Mouse (Mus musculus) midbrain, postnatal 0 days (tissue): ENCODE measurements around the gene Nat8f5. TPM values are rescaled to one million over a fixed set of nuclear protein-coding genes. Genes with fewer than 3 reads are reported as not detected.

Source experiments
- ATAC-seq: fragments of 200-750 bp; cut with Nextera tagmentation; 2 replicates; pipeline ENCODE4 v1.8.0; 2017; ENCODE audit warnings: moderate number of reproducible peaks, mild to moderate bottlenecking, moderate TSS enrichment, moderate library complexity; ENCODE audit not compliant: low FRiP score
- DNase-seq: peaks from one replicate; pipeline ENCODE4 v3.0.0-alpha.2; 2015; ENCODE audit warnings: low spot score
- H3K27ac ChIP-seq: fragments of 300-500 bp; sonication (generic); 2 replicates; pipeline ENCODE4 v1.5.1; 2014; ENCODE audit warnings: low read depth, mild to moderate bottlenecking, low read length, mixed read lengths
- H3K27me3 ChIP-seq: fragments of 300-500 bp; sonication (generic); 2 replicates; pipeline ENCODE4 v1.6.1; 2014; ENCODE audit warnings: low read length, control low read depth, mixed read lengths; ENCODE audit not compliant: insufficient read depth
- H3K36me3 ChIP-seq: fragments of 300-500 bp; sonication (generic); 2 replicates; pipeline ENCODE4 v1.6.1; 2014; ENCODE audit warnings: low read length, control low read depth, mixed read lengths; ENCODE audit not compliant: insufficient read depth
- H3K4me1 ChIP-seq: fragments of 300-500 bp; sonication (generic); 2 replicates; pipeline ENCODE4 v1.6.1; 2014; ENCODE audit warnings: mild to moderate bottlenecking, control low read depth, antibody characterized with exemption, low read length, mixed read lengths; ENCODE audit not compliant: insufficient read depth
- H3K4me2 ChIP-seq: fragments of 300-500 bp; sonication (generic); 2 replicates; pipeline ENCODE4 v1.6.1; 2014; ENCODE audit warnings: low read depth, mild to moderate bottlenecking, low read length, mixed read lengths; ENCODE audit not compliant: poor library complexity, severe bottlenecking
- H3K4me3 ChIP-seq: fragments of 300-500 bp; sonication (generic); 2 replicates; pipeline ENCODE4 v1.5.1; 2014; ENCODE audit warnings: low read depth, mild to moderate bottlenecking, low read length, moderate library complexity
- H3K9ac ChIP-seq: fragments of 300-500 bp; sonication (generic); replicated peaks from 2 replicates; pipeline ENCODE4 v1.6.1; 2014; ENCODE audit warnings: mild to moderate bottlenecking, low read length, moderate library complexity, mixed read lengths; ENCODE audit not compliant: poor library complexity, severe bottlenecking
- H3K9me3 ChIP-seq: fragments of 300-500 bp; sonication (generic); 2 replicates; pipeline ENCODE4 v1.6.1; 2016; ENCODE audit warnings: low read length, control low read depth
- CTCF ChIP-seq: IDR thresholded peaks from 2 replicates; pipeline ENCODE4 v1.5.1; 2016; ENCODE audit warnings: antibody characterized with exemption, mild to moderate bottlenecking
- WGBS: fragments of 180-500 bp; shearing (Covaris S2); extraction: QIAGEN DNeasy Blood & Tissue Kit; methylation state at CpG from one replicate; pipeline ENCODE4 v1.1.7; 2014; 5-methylcytosine and 5-hydroxymethylcytosine counted together
- polyA plus RNA-seq: library from polyadenylated mRNA; unstranded; fragments of >200 nt; fragmentation: Nextera tagmentation; extraction: Ambion mirVana; gene quantifications from 2 replicates; pipeline ENCODE4 v1.2.1, GENCODE M21; 2015
- total RNA-seq: library from RNA; depleted of rRNA; stranded (reverse); fragments of >200 nt; gene quantifications from 2 replicates; pipeline ENCODE4 v1.2.3, GENCODE M21; 2014

Gene Nat8f5
- total and polyA plus RNA-seq, 2 experiments from 2014 or later = 0.49 to 0.73 TPM

DNA sequence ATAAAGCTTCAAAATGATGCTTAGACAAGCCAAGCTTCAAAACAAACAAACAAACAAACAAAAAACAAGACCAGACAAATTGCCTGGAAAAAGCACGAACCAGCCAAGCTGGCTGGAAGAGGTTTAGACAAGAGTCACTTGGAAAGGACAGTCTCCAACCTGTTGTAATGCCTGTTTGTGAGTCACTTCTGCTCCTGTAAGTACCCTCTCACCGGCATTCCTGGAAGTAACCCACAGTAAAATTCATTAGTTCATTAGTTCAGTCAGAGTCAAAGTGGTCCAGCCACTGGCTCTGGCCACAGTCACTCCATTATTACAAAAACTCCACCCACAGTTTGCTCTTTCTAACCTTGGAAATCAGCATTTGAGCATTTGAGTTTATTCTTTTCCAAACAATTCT lies 43.1 kb upstream of the Nat8f5 start:
- H3K9ac ChIP-seq = no peak overlapping the region
- 90% methylated on average over 2 of the region's 2 CpGs for WGBS

DNA sequence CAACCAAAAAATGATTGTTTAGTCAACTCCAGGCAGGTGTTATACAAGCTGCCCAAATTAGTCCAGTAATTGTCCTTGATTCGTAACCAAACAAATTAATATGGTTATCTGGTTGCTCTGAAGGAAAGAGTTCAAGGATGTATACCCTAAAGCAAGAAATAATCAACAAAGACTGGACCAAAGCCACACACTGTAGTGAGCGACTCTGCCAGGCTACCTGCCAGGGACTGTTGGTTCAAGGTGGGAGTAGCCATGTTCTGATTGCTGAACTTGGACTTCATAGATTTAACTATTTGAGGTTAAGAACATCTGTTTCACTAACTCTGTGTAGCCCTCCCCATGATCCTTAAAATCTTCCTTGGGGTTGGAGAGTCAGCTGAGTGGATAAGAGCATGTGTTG lies 42.4 kb upstream of the Nat8f5 start:
- no peak overlapping the region for H3K9ac ChIP-seq
- WGBS = 93% methylated on average over 2 of the region's 2 CpGs
- H3K4me3 ChIP-seq = no peak overlapping the region
- no peaks in the 10 kb centered on the region for H3K36me3 ChIP-seq
- H3K4me1 ChIP-seq = no peaks in the 10 kb centered on the region
- H3K4me2 ChIP-seq = no peak overlapping the region
- H3K27me3 ChIP-seq = no peaks in the 10 kb centered on the region
- ATAC-seq (no peak), DNase-seq (no peak)
- H3K27ac ChIP-seq = no peak overlapping the region
- H3K9me3 ChIP-seq = no peaks in the 10 kb centered on the region
- no peak for TF ChIP-seq CTCF

More for the DNA sequence above, 43.1 kb upstream of the Nat8f5 start:
- no peak for ATAC-seq
- Histone ChIP-seq H3K9me3 (no peaks in the 10 kb centered on the region), H3K36me3 (no peaks in the 10 kb centered on the region), H3K27ac (no peak overlapping the region), H3K27me3 (no peaks in the 10 kb centered on the region), H3K4me1 (no peaks in the 10 kb centered on the region), H3K4me3 (no peak overlapping the region), H3K4me2 (no peak overlapping the region)
- TF ChIP-seq CTCF = no peak
- no peak for DNase-seq

DNA sequence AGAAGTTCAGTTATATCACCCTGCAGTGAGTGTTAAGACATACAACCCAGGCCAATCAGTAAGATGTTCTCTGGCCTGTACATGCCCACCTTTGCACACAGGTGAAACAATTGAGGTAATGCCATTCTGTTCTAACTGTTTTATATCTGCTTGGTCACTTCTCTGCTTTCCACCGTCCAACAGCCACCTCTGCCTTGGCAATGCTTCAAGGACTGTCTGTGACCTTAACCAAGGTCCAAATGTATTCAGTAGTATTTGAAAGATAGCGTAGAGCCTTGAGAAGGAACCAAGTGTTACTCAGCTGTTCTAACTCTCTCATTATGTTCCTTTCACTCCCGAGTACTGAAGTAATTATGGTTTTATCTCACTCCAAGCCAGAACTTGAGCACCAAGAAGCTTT lies 41.8 kb upstream of the Nat8f5 start:
- Histone ChIP-seq H3K4me2 (no peak overlapping the region), H3K9ac (no peak overlapping the region), H3K36me3 (no peaks in the 10 kb centered on the region), H3K9me3 (no peaks in the 10 kb centered on the region), H3K4me3 (no peak overlapping the region), H3K27ac (no peak overlapping the region), H3K4me1 (no peaks in the 10 kb centered on the region), H3K27me3 (no peaks in the 10 kb centered on the region)
- WGBS = 79% methylated on average over 3 of the region's 3 CpGs
- no peak for ATAC-seq
- TF ChIP-seq CTCF = no peak
- DNase-seq = no peak

DNA sequence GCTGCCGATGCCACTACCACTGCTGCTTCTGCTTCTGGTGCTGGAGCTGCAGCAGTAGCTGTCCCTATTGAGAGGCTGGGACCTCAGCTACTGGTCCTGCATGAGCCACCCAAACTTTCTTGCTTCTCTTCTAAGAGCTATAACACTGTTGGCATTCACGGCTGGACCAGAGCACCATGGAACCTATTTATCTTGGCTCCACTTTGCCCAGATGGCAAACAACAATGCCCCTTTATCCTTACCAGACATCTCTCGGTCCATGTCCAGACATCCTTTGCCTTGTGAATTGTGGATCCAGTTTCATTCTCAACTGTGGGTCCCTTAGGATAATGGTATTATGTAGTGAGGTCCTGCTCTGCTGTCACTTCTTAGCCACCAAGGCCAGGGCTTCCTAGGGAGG lies 40.5 kb upstream of the Nat8f5 start:
- no peak for TF ChIP-seq CTCF
- Histone ChIP-seq H3K4me3 (no peak overlapping the region), H3K4me2 (no peak overlapping the region), H3K27me3 (no peaks in the 10 kb centered on the region), H3K4me1 (no peaks in the 10 kb centered on the region), H3K27ac (no peak overlapping the region), H3K9me3 (no peaks in the 10 kb centered on the region), H3K36me3 (no peaks in the 10 kb centered on the region), H3K9ac (no peak overlapping the region)
- WGBS = 93% methylated on average over 3 of the region's 3 CpGs
- DNase-seq (no peak), ATAC-seq (no peak)

DNA sequence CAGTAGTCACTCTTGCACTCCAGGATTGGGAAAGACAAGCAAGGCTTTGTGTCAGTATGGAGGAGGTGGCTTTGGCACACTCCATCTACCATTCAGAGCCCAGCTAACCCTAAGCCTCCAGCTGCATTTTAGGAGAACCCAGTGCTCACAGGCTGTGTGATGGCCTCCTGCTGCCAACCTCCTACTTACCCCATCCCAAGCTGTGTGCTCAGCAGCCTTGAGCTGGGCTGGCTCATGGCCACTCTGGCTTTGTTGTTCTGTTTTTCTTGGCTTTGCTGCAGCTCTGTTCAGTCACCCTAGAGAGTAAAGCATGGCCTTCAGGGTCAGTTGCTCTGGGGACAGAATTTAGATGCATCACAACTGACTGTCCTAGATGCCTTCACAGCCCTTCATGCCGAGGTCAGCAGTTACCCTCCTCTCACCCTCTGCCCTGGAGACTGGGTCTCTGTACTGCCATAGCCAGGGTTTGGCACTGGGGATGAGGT lies 35.5 kb upstream of the Nat8f5 start:
- WGBS = 69% methylated on average over 1 of the region's 1 CpGs
- H3K27me3 ChIP-seq = no peaks in the 10 kb centered on the region
- H3K36me3 ChIP-seq = no peaks in the 10 kb centered on the region
- H3K9me3 ChIP-seq = no peaks in the 10 kb centered on the region
- no peak overlapping the region for H3K4me2 ChIP-seq
- no peak overlapping the region for H3K4me3 ChIP-seq
- TF ChIP-seq CTCF = no peak
- no peak overlapping the region for H3K27ac ChIP-seq
- peak; percentile 79 for DNase-seq
- ATAC-seq = peak; percentile 89
- no peak overlapping the region for H3K9ac ChIP-seq
- H3K4me1 ChIP-seq = no peaks in the 10 kb centered on the region

DNA sequence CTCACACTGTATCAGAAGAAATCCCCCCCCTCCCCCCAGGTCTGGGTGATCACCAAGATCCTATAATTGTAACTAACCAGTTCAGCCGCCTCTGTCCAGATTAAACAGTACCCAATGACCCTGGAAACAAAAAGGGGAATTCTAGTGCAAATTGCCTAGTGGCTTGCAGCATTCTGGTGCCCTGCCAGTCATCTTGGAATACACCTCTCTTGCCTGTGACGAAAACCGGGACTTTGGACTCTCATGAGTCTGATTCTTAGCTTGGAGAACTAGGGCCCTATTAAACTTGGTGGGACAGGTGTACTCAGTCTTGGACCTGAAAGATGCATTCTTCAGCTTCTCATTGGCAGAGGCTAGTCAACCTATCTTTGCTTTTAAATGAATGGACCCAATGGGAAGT lies 32.7 kb upstream of the Nat8f5 start:
- no peak overlapping the region for H3K27ac ChIP-seq
- WGBS = 73% methylated on average over 3 of the region's 3 CpGs
- no peak overlapping the region for H3K4me2 ChIP-seq
- no peak for ATAC-seq
- H3K4me3 ChIP-seq = no peak overlapping the region
- no peaks in the 10 kb centered on the region for H3K36me3 ChIP-seq
- no peak for DNase-seq
- H3K9me3 ChIP-seq = no peaks in the 10 kb centered on the region
- no peaks in the 10 kb centered on the region for H3K4me1 ChIP-seq
- H3K27me3 ChIP-seq = no peaks in the 10 kb centered on the region
- H3K9ac ChIP-seq = no peak overlapping the region
- TF ChIP-seq CTCF = no peak
